Mouse (Mus musculus): ENCODE measurements around the gene Gm17555. TPM values are rescaled to one million over a fixed set of nuclear protein-coding genes. Genes with fewer than 3 reads are reported as not detected.

The Gm17555 gene
- total and polyA plus RNA-seq, 3 experiments, result not detected

DNA sequence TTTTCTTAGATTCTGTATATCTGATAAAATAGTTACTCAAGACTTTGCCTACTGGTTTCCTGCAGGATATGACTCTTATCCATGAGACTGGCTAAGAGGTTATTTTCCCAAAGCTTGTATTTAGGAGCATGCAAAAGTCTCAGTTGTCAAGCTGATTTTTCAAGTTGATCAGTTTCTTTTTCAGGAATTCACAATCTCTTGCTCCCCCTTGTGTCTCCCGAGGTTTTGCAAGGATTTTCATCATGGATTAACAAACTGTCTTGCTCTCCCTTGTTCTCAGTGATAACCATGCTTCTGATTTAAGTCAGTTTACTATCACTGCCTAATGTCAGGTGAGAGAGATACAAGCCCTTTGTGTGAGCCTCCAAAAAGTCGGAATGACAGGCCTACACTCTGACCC lies 30.5 kb downstream of the Gm17555 start (continued):
- TF ChIP-seq RAD21 (IDR thresholded peaks at IDR 0.05; ENCODE audit: low read depth, low read length), result peak; percentile 39
- no peak for TF ChIP-seq SIN3A (IDR thresholded peaks at IDR 0.05; ENCODE audit: low read length)
- no peak for TF ChIP-seq ETS1 (IDR thresholded peaks at IDR 0.05; ENCODE audit: low read depth, low read length)
- no peak for TF ChIP-seq POLR2AphosphoS5 (IDR thresholded peaks at IDR 0.05; ENCODE audit: borderline replicate concordance, low read depth, low read length)

DNA sequence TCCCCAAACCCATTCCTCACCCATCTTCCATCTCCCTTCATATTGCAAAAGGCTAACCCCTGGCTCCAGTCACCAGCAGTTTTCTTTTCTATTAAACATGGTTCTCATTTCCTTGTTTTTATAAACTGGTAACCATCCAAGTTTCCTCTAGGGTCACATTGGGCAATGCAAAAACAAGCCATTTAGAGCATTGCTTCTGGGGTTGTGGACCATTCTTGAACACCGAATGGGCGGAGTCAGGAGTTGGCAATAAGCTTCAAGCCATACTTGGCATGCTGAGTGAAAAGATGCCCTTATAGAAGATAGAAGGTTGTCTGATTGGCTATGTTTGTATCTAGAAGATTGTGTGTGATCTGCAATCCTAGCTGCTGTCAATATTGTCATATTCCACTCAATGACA lies 33.6 kb downstream of the Gm17555 start:
- Histone ChIP-seq H3K36me3 (ENCODE audit: control insufficient read depth in 1 of 2, insufficient read depth in 2 of 2, low read length in 2 of 2) (no peaks in the 10 kb centered on the region), H3K9ac (ENCODE audit: control insufficient read depth, low read depth, low read length, poor library complexity, severe bottlenecking) (no peak overlapping the region), H3K4me1 (ENCODE audit: control insufficient read depth in 1 of 2, insufficient read depth in 2 of 2, low read length in 2 of 2) (no peaks in the 10 kb centered on the region), H3K9me3 (replicated peaks; ENCODE audit: insufficient read depth, low read length) (no peaks in the 10 kb centered on the region), H3K27ac (ENCODE audit: control insufficient read depth, low read depth, low read length) (no peak overlapping the region), H3K79me2 (ENCODE audit: control insufficient read depth, insufficient read depth, low read length, poor library complexity) (no peaks in the 10 kb centered on the region), H3K27me3 (ENCODE audit: control insufficient read depth in 1 of 2, insufficient read depth in 2 of 2, low read length in 2 of 2) (no peaks in the 10 kb centered on the region), H3K4me3 (ENCODE audit: control insufficient read depth in 1 of 2, insufficient read depth in 1 of 2, low read depth in 2 of 2, low read length in 2 of 2) (no peak overlapping the region)
- no peak for TF ChIP-seq ZC3H11A (IDR thresholded peaks at IDR 0.05; ENCODE audit: low read depth, low read length)
- no peak for TF ChIP-seq UBTF (IDR thresholded peaks at IDR 0.05; ENCODE audit: borderline replicate concordance, insufficient read depth, low read depth, low read length)
- no peak for TF ChIP-seq MAZ (IDR thresholded peaks at IDR 0.05; ENCODE audit: low read depth, low read length)
- no peak for TF ChIP-seq ZNF384 (IDR thresholded peaks at IDR 0.05; ENCODE audit: low read depth, low read length)
- no peak for TF ChIP-seq MAFK (IDR thresholded peaks at IDR 0.05; ENCODE audit: borderline replicate concordance, low read depth, low read length)
- no peak for TF ChIP-seq USF1 (IDR thresholded peaks at IDR 0.05; ENCODE audit: low read depth, low read length)
- TF ChIP-seq EP300 (IDR thresholded peaks at IDR 0.05; ENCODE audit: low read depth in 1 of 2, low read length in 2 of 2), result no peak
- no peak for TF ChIP-seq NELFE (IDR thresholded peaks at IDR 0.05; ENCODE audit: low read depth, low read length)
- TF ChIP-seq TBP (IDR thresholded peaks at IDR 0.05; ENCODE audit: low read depth, low read length), result no peak
- no peak for TF ChIP-seq CTCF (IDR thresholded peaks at IDR 0.05 in 2 of 3, conservative IDR thresholded peaks at IDR 0.05 in 1 of 3; ENCODE audit: control insufficient read depth in 1 of 3, insufficient read depth in 1 of 3, low read depth in 2 of 3, low read length in 3 of 3, poor library complexity in 1 of 3, severe bottlenecking in 1 of 3)
- no peak for TF ChIP-seq RCOR1 (IDR thresholded peaks at IDR 0.05; ENCODE audit: low read depth, low read length)
- TF ChIP-seq MYB (IDR thresholded peaks at IDR 0.05; ENCODE audit: low read depth, low read length), result no peak
- TF ChIP-seq MYC (IDR thresholded peaks at IDR 0.05; ENCODE audit: low read depth, low read length), result no peak
- DNase-seq (ENCODE audit: low read depth, low spot score), result no peak

GRCm38 (mm10) chr2:126252211-126252610 lies 37.3 kb downstream of the Gm17555 start:
- Histone ChIP-seq H3K27ac (ENCODE audit: control insufficient read depth, low read depth, low read length) (no peak overlapping the region), H3K27me3 (ENCODE audit: control insufficient read depth in 1 of 2, insufficient read depth in 2 of 2, low read length in 2 of 2) (no peaks in the 10 kb centered on the region), H3K36me3 (ENCODE audit: control insufficient read depth in 1 of 2, insufficient read depth in 2 of 2, low read length in 2 of 2) (no peaks in the 10 kb centered on the region), H3K9ac (ENCODE audit: control insufficient read depth, low read depth, low read length, poor library complexity, severe bottlenecking) (no peak overlapping the region), H3K9me3 (replicated peaks; ENCODE audit: insufficient read depth, low read length) (no peaks in the 10 kb centered on the region), H3K4me3 (ENCODE audit: control insufficient read depth in 1 of 2, insufficient read depth in 1 of 2, low read depth in 2 of 2, low read length in 2 of 2) (no peak overlapping the region), H3K4me1 (ENCODE audit: control insufficient read depth in 1 of 2, insufficient read depth in 2 of 2, low read length in 2 of 2) (no peaks in the 10 kb centered on the region), H3K79me2 (ENCODE audit: control insufficient read depth, insufficient read depth, low read length, poor library complexity) (no peaks in the 10 kb centered on the region)
- TF ChIP-seq BHLHE40 (IDR thresholded peaks at IDR 0.05; ENCODE audit: borderline replicate concordance, low read depth, low read length), result no peak
- TF ChIP-seq ELF1 (IDR thresholded peaks at IDR 0.05; ENCODE audit: low read depth, low read length), result no peak
- TF ChIP-seq MEF2A (IDR thresholded peaks at IDR 0.05; ENCODE audit: extremely low read depth, insufficient replicate concordance, low read depth, low read length, poor library complexity, severe bottlenecking), result no peak
- TF ChIP-seq MYC (IDR thresholded peaks at IDR 0.05; ENCODE audit: low read depth, low read length), result no peak
- no peak for TF ChIP-seq MYB (IDR thresholded peaks at IDR 0.05; ENCODE audit: low read depth, low read length)
- no peak for TF ChIP-seq RCOR1 (IDR thresholded peaks at IDR 0.05; ENCODE audit: low read depth, low read length)
- TF ChIP-seq MAX (IDR thresholded peaks at IDR 0.05; ENCODE audit: low read length), result no peak
- no peak for TF ChIP-seq NRF1 (IDR thresholded peaks at IDR 0.05; ENCODE audit: insufficient read depth, low read depth, low read length, poor library complexity, severe bottlenecking)
- TF ChIP-seq POLR2AphosphoS2 (IDR thresholded peaks at IDR 0.05; ENCODE audit: low read length), result no peak
- TF ChIP-seq ETS1 (IDR thresholded peaks at IDR 0.05; ENCODE audit: low read depth, low read length), result no peak
- TF ChIP-seq KAT2A (conservative IDR thresholded peaks at IDR 0.05; ENCODE audit: low read depth, low read length), result no peak
- TF ChIP-seq SMC3 (IDR thresholded peaks at IDR 0.05; ENCODE audit: low read depth, low read length), result no peak
- TF ChIP-seq ZKSCAN1 (IDR thresholded peaks at IDR 0.05; ENCODE audit: low read depth, low read length), result no peak
- no peak for TF ChIP-seq CHD1 (IDR thresholded peaks at IDR 0.05; ENCODE audit: low read depth, low read length)
- TF ChIP-seq HCFC1 (IDR thresholded peaks at IDR 0.05; ENCODE audit: low read depth, low read length), result no peak
- TF ChIP-seq UBTF (IDR thresholded peaks at IDR 0.05; ENCODE audit: borderline replicate concordance, insufficient read depth, low read depth, low read length), result no peak
- TF ChIP-seq ZMIZ1 (IDR thresholded peaks at IDR 0.05; ENCODE audit: low read depth, low read length), result no peak
- DNase-seq (ENCODE audit: low read depth, low spot score), result no peak
